Mouse (Mus musculus): ENCODE measurements around the gene Il12b. TPM values are rescaled to one million over a fixed set of nuclear protein-coding genes. Genes with fewer than 3 reads are reported as not detected.

The Il12b gene
- polyA plus RNA-seq, 1 experiment from 2014 or later: not detected

- 82% methylated on average over 4 of the region's 4 CpGs for WGBS
- Histone ChIP-seq H3K27me3 (ENCODE audit: control insufficient read depth, insufficient read depth, low read length) (no peaks in the 10 kb centered on the region), H3K27ac (ENCODE audit: low read length) (no peak overlapping the region), H3K4me1 (ENCODE audit: control insufficient read depth, insufficient read depth, low read length) (peaks cover 16% of the 10 kb centered on the region), H3K4me3 (ENCODE audit: low read length) (no peak overlapping the region), H3K4me2 (ENCODE audit: low read depth, low read length) (no peak overlapping the region), H3K36me3 (ENCODE audit: control insufficient read depth, insufficient read depth) (no peaks in the 10 kb centered on the region), H3K9me3 (replicated peaks; ENCODE audit: control insufficient read depth, low read length) (no peaks in the 10 kb centered on the region), H3K9ac (ENCODE audit: low read length) (no peak overlapping the region)
- ATAC-seq (replicated peaks; ENCODE audit: extremely low read depth, insufficient read depth, low FRiP score): no peak
These were observed 5.2 kb downstream of the Il12b start for GRCm38 (mm10) chr11:44405113-44405512.

GRCm38 (mm10) chr11:44405961-44406360 is 6.1 kb downstream of the Il12b start:
- Histone ChIP-seq H3K9me3 (replicated peaks; ENCODE audit: control insufficient read depth, low read length) (no peaks in the 10 kb centered on the region), H3K4me1 (ENCODE audit: control insufficient read depth, insufficient read depth, low read length) (peaks cover 12% of the 10 kb centered on the region), H3K27ac (ENCODE audit: low read length) (no peak overlapping the region), H3K4me3 (ENCODE audit: low read length) (no peak overlapping the region), H3K9ac (ENCODE audit: low read length) (no peak overlapping the region), H3K4me2 (ENCODE audit: low read depth, low read length) (no peak overlapping the region), H3K27me3 (ENCODE audit: control insufficient read depth, insufficient read depth, low read length) (0 out of 2 replicates have a peak, but pooled peaks cover 2% of the 10 kb centered on the region), H3K36me3 (ENCODE audit: control insufficient read depth, insufficient read depth) (no peaks in the 10 kb centered on the region)
- no peak for ATAC-seq (replicated peaks; ENCODE audit: extremely low read depth, insufficient read depth, low FRiP score)
- WGBS: 14% methylated on average over 1 of the region's 1 CpGs

- peaks cover 7% of the 10 kb centered on the region for H3K4me1 ChIP-seq (ENCODE audit: control insufficient read depth, insufficient read depth, low read length)
- no peaks in the 10 kb centered on the region for H3K36me3 ChIP-seq (ENCODE audit: control insufficient read depth, insufficient read depth)
- no peak overlapping the region for H3K4me3 ChIP-seq (ENCODE audit: low read length)
- ATAC-seq (replicated peaks; ENCODE audit: extremely low read depth, insufficient read depth, low FRiP score): no peak
- H3K27me3 ChIP-seq (ENCODE audit: control insufficient read depth, insufficient read depth, low read length): 0 out of 2 replicates have a peak, but pooled peaks cover 2% of the 10 kb centered on the region
- no peak overlapping the region for H3K27ac ChIP-seq (ENCODE audit: low read length)
- H3K9ac ChIP-seq (ENCODE audit: low read length): no peak overlapping the region
- no peaks in the 10 kb centered on the region for H3K9me3 ChIP-seq (replicated peaks; ENCODE audit: control insufficient read depth, low read length)
- WGBS: 71% methylated on average over 5 of the region's 5 CpGs
- H3K4me2 ChIP-seq (ENCODE audit: low read depth, low read length): no peak overlapping the region
These were observed 6.6 kb downstream of the Il12b start for GRCm38 (mm10) chr11:44406457-44406856.

- no peak for ATAC-seq (replicated peaks; ENCODE audit: extremely low read depth, insufficient read depth, low FRiP score)
- Histone ChIP-seq H3K27me3 (ENCODE audit: control insufficient read depth, insufficient read depth, low read length) (0 out of 2 replicates have a peak, but pooled peaks cover 2% of the 10 kb centered on the region), H3K4me2 (ENCODE audit: low read depth, low read length) (no peak overlapping the region), H3K4me3 (ENCODE audit: low read length) (no peak overlapping the region), H3K9ac (ENCODE audit: low read length) (no peak overlapping the region), H3K4me1 (ENCODE audit: control insufficient read depth, insufficient read depth, low read length) (no peaks in the 10 kb centered on the region), H3K36me3 (ENCODE audit: control insufficient read depth, insufficient read depth) (no peaks in the 10 kb centered on the region), H3K9me3 (replicated peaks; ENCODE audit: control insufficient read depth, low read length) (no peaks in the 10 kb centered on the region), H3K27ac (ENCODE audit: low read length) (no peak overlapping the region)
- 45% methylated on average over 5 of the region's 5 CpGs for WGBS
These were observed 8.8 kb downstream of the Il12b start for GRCm38 (mm10) chr11:44408626-44409025.

GRCm38 (mm10) chr11:44410413-44410812 is 10.6 kb downstream of the Il12b start:
- H3K4me1 ChIP-seq (ENCODE audit: control insufficient read depth, insufficient read depth, low read length): no peaks in the 10 kb centered on the region
- no peak overlapping the region for H3K27ac ChIP-seq (ENCODE audit: low read length)
- H3K36me3 ChIP-seq (ENCODE audit: control insufficient read depth, insufficient read depth): no peaks in the 10 kb centered on the region
- 0 out of 2 replicates have a peak, but pooled peaks cover 2% of the 10 kb centered on the region for H3K27me3 ChIP-seq (ENCODE audit: control insufficient read depth, insufficient read depth, low read length)
- ATAC-seq (replicated peaks; ENCODE audit: extremely low read depth, insufficient read depth, low FRiP score): no peak
- no peak overlapping the region for H3K9ac ChIP-seq (ENCODE audit: low read length)
- WGBS: 48% methylated on average over 3 of the region's 3 CpGs
- no peaks in the 10 kb centered on the region for H3K9me3 ChIP-seq (replicated peaks; ENCODE audit: control insufficient read depth, low read length)
- H3K4me3 ChIP-seq (ENCODE audit: low read length): no peak overlapping the region
- no peak overlapping the region for H3K4me2 ChIP-seq (ENCODE audit: low read depth, low read length)

- Histone ChIP-seq H3K9me3 (replicated peaks; ENCODE audit: control insufficient read depth, low read length) (no peaks in the 10 kb centered on the region), H3K27me3 (ENCODE audit: control insufficient read depth, insufficient read depth, low read length) (0 out of 2 replicates have a peak, but pooled peaks cover 2% of the 10 kb centered on the region), H3K4me1 (ENCODE audit: control insufficient read depth, insufficient read depth, low read length) (no peaks in the 10 kb centered on the region), H3K4me3 (ENCODE audit: low read length) (no peak overlapping the region), H3K4me2 (ENCODE audit: low read depth, low read length) (no peak overlapping the region), H3K27ac (ENCODE audit: low read length) (no peak overlapping the region), H3K36me3 (ENCODE audit: control insufficient read depth, insufficient read depth) (no peaks in the 10 kb centered on the region), H3K9ac (ENCODE audit: low read length) (no peak overlapping the region)
- WGBS: 82% methylated on average over 8 of the region's 8 CpGs
- no peak for ATAC-seq (replicated peaks; ENCODE audit: extremely low read depth, insufficient read depth, low FRiP score)
These were observed 12.4 kb downstream of the Il12b start for GRCm38 (mm10) chr11:44412276-44412675.

GRCm38 (mm10) chr11:44413371-44413770 is 13.5 kb downstream of the Il12b start:
- no peak overlapping the region for H3K27ac ChIP-seq (ENCODE audit: low read length)
- H3K4me3 ChIP-seq (ENCODE audit: low read length): no peak overlapping the region
- 81% methylated on average over 3 of the region's 3 CpGs for WGBS
- no peak overlapping the region for H3K4me2 ChIP-seq (ENCODE audit: low read depth, low read length)
- H3K9ac ChIP-seq (ENCODE audit: low read length): no peak overlapping the region
- H3K27me3 ChIP-seq (ENCODE audit: control insufficient read depth, insufficient read depth, low read length): 0 out of 2 replicates have a peak, but pooled peaks cover 2% of the 10 kb centered on the region
- H3K36me3 ChIP-seq (ENCODE audit: control insufficient read depth, insufficient read depth): no peaks in the 10 kb centered on the region
- no peaks in the 10 kb centered on the region for H3K9me3 ChIP-seq (replicated peaks; ENCODE audit: control insufficient read depth, low read length)
- no peak for ATAC-seq (replicated peaks; ENCODE audit: extremely low read depth, insufficient read depth, low FRiP score)
- H3K4me1 ChIP-seq (ENCODE audit: control insufficient read depth, insufficient read depth, low read length): no peaks in the 10 kb centered on the region

GRCm38 (mm10) chr11:44414605-44415004 is 14.7 kb downstream of the Il12b start:
- Histone ChIP-seq H3K9ac (ENCODE audit: low read length) (no peak overlapping the region), H3K4me1 (ENCODE audit: control insufficient read depth, insufficient read depth, low read length) (no peaks in the 10 kb centered on the region), H3K9me3 (replicated peaks; ENCODE audit: control insufficient read depth, low read length) (no peaks in the 10 kb centered on the region), H3K4me2 (ENCODE audit: low read depth, low read length) (no peak overlapping the region), H3K27ac (ENCODE audit: low read length) (no peak overlapping the region), H3K36me3 (ENCODE audit: control insufficient read depth, insufficient read depth) (no peaks in the 10 kb centered on the region), H3K4me3 (ENCODE audit: low read length) (no peak overlapping the region), H3K27me3 (ENCODE audit: control insufficient read depth, insufficient read depth, low read length) (0 out of 2 replicates have a peak, but pooled peaks cover 2% of the 10 kb centered on the region)
- WGBS: 82% methylated on average over 3 of the region's 3 CpGs
- ATAC-seq (replicated peaks; ENCODE audit: extremely low read depth, insufficient read depth, low FRiP score): no peak

GRCm38 (mm10) chr11:44417403-44417802 is 17.5 kb downstream of the Il12b start:
- Histone ChIP-seq H3K4me1 (ENCODE audit: control insufficient read depth, insufficient read depth, low read length) (no peaks in the 10 kb centered on the region), H3K27ac (ENCODE audit: low read length) (no peak overlapping the region), H3K4me3 (ENCODE audit: low read length) (no peak overlapping the region), H3K36me3 (ENCODE audit: control insufficient read depth, insufficient read depth) (no peaks in the 10 kb centered on the region), H3K9me3 (replicated peaks; ENCODE audit: control insufficient read depth, low read length) (no peaks in the 10 kb centered on the region), H3K27me3 (ENCODE audit: control insufficient read depth, insufficient read depth, low read length) (no peaks in the 10 kb centered on the region), H3K9ac (ENCODE audit: low read length) (no peak overlapping the region), H3K4me2 (ENCODE audit: low read depth, low read length) (no peak overlapping the region)
- ATAC-seq (replicated peaks; ENCODE audit: extremely low read depth, insufficient read depth, low FRiP score): no peak
- WGBS: 53% methylated on average over 1 of the region's 1 CpGs

Measured in heart, embryonic 16.5 days (tissue).